Mouse (Mus musculus) embryonic facial prominence, embryonic 13.5 days (tissue): ENCODE data around the gene Mertk. TPM values are rescaled to one million over a fixed set of nuclear protein-coding genes. Genes with fewer than 3 reads are reported as not detected.

Experiments used
- ATAC-seq: fragments of 200-750 bp; cut with Nextera tagmentation; 2 replicates; pipeline ENCODE4 v1.8.0; 2017; ENCODE audit warnings: low read depth; ENCODE audit not compliant: insufficient number of reproducible peaks, insufficient read depth, low FRiP score, low TSS enrichment
- H3K27ac ChIP-seq: fragments of 300-500 bp; sonication (generic); 2 replicates; pipeline ENCODE4 v1.5.1; 2015; ENCODE audit warnings: moderate library complexity, mild to moderate bottlenecking, inconsistent platforms
- H3K27me3 ChIP-seq: fragments of 300-500 bp; sonication (generic); 2 replicates; pipeline ENCODE4 v1.6.1; 2015; ENCODE audit warnings: mild to moderate bottlenecking, inconsistent platforms
- H3K36me3 ChIP-seq: fragments of 300-500 bp; sonication (generic); 2 replicates; pipeline ENCODE4 v1.6.1; 2015; ENCODE audit warnings: mild to moderate bottlenecking, inconsistent platforms
- H3K4me1 ChIP-seq: fragments of 300-500 bp; sonication (generic); 2 replicates; pipeline ENCODE4 v1.6.1; 2015; ENCODE audit warnings: inconsistent platforms
- H3K4me2 ChIP-seq: fragments of 300-500 bp; sonication (generic); 2 replicates; pipeline ENCODE4 v1.6.1; 2015; ENCODE audit warnings: moderate library complexity, mild to moderate bottlenecking, inconsistent platforms
- H3K4me3 ChIP-seq: fragments of 300-500 bp; sonication (generic); 2 replicates; pipeline ENCODE4 v1.5.1; 2015; ENCODE audit warnings: mild to moderate bottlenecking, inconsistent platforms
- H3K9ac ChIP-seq: fragments of 300-500 bp; sonication (generic); 2 replicates; pipeline ENCODE4 v1.6.1; 2015; ENCODE audit warnings: mild to moderate bottlenecking, inconsistent platforms
- H3K9me3 ChIP-seq: fragments of 300-500 bp; sonication (generic); 2 replicates; pipeline ENCODE4 v1.6.1; 2016; ENCODE audit warnings: inconsistent platforms
- WGBS: fragments of 180-500 bp; shearing (Covaris S2); methylation state at CpG from one replicate; pipeline ENCODE4 v1.1.7; 2015; ENCODE audit warnings: mixed read lengths; 5-methylcytosine and 5-hydroxymethylcytosine counted together
- polyA plus RNA-seq: library from polyadenylated mRNA; unstranded; fragments of >200 nt; fragmentation: Nextera tagmentation; extraction: Ambion mirVana; gene quantifications from 2 replicates; pipeline ENCODE4 v1.2.1, GENCODE M21; 2015

Gene Mertk
- polyA plus RNA-seq, 1 experiment from 2014 or later: 12.1 TPM

GRCm38 (mm10) chr2:128726067-128726466 is 27.3 kb downstream of the Mertk start:
- Histone ChIP-seq H3K9ac (no peak overlapping the region), H3K9me3 (no peaks in the 10 kb centered on the region), H3K27me3 (no peaks in the 10 kb centered on the region), H3K4me1 (peaks cover 6% of the 10 kb centered on the region; the same call in 1 of the 2 replicates), H3K36me3 (peaks cover 30% of the 10 kb centered on the region), H3K4me2 (no peak overlapping the region), H3K4me3 (no peak overlapping the region), H3K27ac (no peak overlapping the region)
- 86% methylated on average over 5 of the region's 5 CpGs for WGBS
- no peak for ATAC-seq

- H3K27ac ChIP-seq: no peak overlapping the region
- H3K9me3 ChIP-seq: no peaks in the 10 kb centered on the region
- H3K4me1 ChIP-seq: peaks cover 6% of the 10 kb centered on the region; the same call in 1 of the 2 replicates
- no peak for ATAC-seq
- H3K4me2 ChIP-seq: no peak overlapping the region
- H3K4me3 ChIP-seq: no peak overlapping the region
- H3K27me3 ChIP-seq: no peaks in the 10 kb centered on the region
- no peak overlapping the region for H3K9ac ChIP-seq
- H3K36me3 ChIP-seq: peaks cover 25% of the 10 kb centered on the region
- WGBS: 77% methylated on average over 7 of the region's 7 CpGs
These were observed 27.9 kb downstream of the Mertk start for GRCm38 (mm10) chr2:128726626-128727025.

GRCm38 (mm10) chr2:128727552-128727951 is 28.8 kb downstream of the Mertk start:
- WGBS: 40% methylated on average over 3 of the region's 3 CpGs
- Histone ChIP-seq H3K4me2 (no peak overlapping the region), H3K9me3 (no peaks in the 10 kb centered on the region), H3K4me3 (no peak overlapping the region), H3K36me3 (peaks cover 29% of the 10 kb centered on the region), H3K27ac (no peak overlapping the region), H3K27me3 (no peaks in the 10 kb centered on the region), H3K9ac (no peak overlapping the region), H3K4me1 (peaks cover 11% of the 10 kb centered on the region; the same call in 1 of the 2 replicates)
- ATAC-seq: no peak

- Histone ChIP-seq H3K4me2 (no peak overlapping the region), H3K36me3 (peaks cover 30% of the 10 kb centered on the region), H3K4me3 (no peak overlapping the region), H3K27ac (no peak overlapping the region), H3K4me1 (peaks cover 11% of the 10 kb centered on the region; the same call in 1 of the 2 replicates), H3K9me3 (no peaks in the 10 kb centered on the region), H3K9ac (no peak overlapping the region), H3K27me3 (no peaks in the 10 kb centered on the region)
- no peak for ATAC-seq
- WGBS: 84% methylated on average over 4 of the region's 4 CpGs
These were observed 29.3 kb downstream of the Mertk start for GRCm38 (mm10) chr2:128728066-128728465.

- WGBS: 85% methylated on average over 7 of the region's 7 CpGs
- no peak overlapping the region for H3K4me2 ChIP-seq
- H3K27me3 ChIP-seq: no peaks in the 10 kb centered on the region
- no peak for ATAC-seq
- H3K4me1 ChIP-seq: peaks cover 11% of the 10 kb centered on the region; the same call in 1 of the 2 replicates
- no peak overlapping the region for H3K27ac ChIP-seq
- no peak overlapping the region for H3K4me3 ChIP-seq
- H3K9ac ChIP-seq: no peak overlapping the region
- no peaks in the 10 kb centered on the region for H3K9me3 ChIP-seq
- peaks cover 29% of the 10 kb centered on the region for H3K36me3 ChIP-seq
These were observed 30.4 kb downstream of the Mertk start for GRCm38 (mm10) chr2:128729141-128729540.

- 78% methylated on average over 10 of the region's 10 CpGs for WGBS
- no peak overlapping the region for H3K27ac ChIP-seq
- peaks cover 33% of the 10 kb centered on the region for H3K36me3 ChIP-seq
These were observed 32.8 kb downstream of the Mertk start for GRCm38 (mm10) chr2:128731514-128731913.

GRCm38 (mm10) chr2:128731951-128732350 is 33.2 kb downstream of the Mertk start:
- no peaks in the 10 kb centered on the region for H3K9me3 ChIP-seq
- 75% methylated on average over 1 of the region's 1 CpGs for WGBS
- H3K27ac ChIP-seq: no peak overlapping the region
- ATAC-seq: no peak
- H3K36me3 ChIP-seq: peaks cover 38% of the 10 kb centered on the region
- no peak overlapping the region for H3K9ac ChIP-seq
- no peak overlapping the region for H3K4me2 ChIP-seq
- H3K4me3 ChIP-seq: no peak overlapping the region
- no peaks in the 10 kb centered on the region for H3K27me3 ChIP-seq
- peaks cover 36% of the 10 kb centered on the region for H3K4me1 ChIP-seq

More at GRCm38 (mm10) chr2:128731514-128731913, 32.8 kb downstream of the Mertk start:
- Histone ChIP-seq H3K4me3 (no peak overlapping the region), H3K4me2 (no peak overlapping the region), H3K9me3 (no peaks in the 10 kb centered on the region), H3K9ac (no peak overlapping the region), H3K27me3 (no peaks in the 10 kb centered on the region), H3K4me1 (peaks cover 33% of the 10 kb centered on the region)
- no peak for ATAC-seq

- Histone ChIP-seq H3K27ac (peak overlapping the region; percentile 49), H3K4me2 (no peak overlapping the region)
These were observed 36.3 kb downstream of the Mertk start for GRCm38 (mm10) chr2:128735089-128735488.

GRCm38 (mm10) chr2:128737051-128737450 is 38.3 kb downstream of the Mertk start:
- Histone ChIP-seq H3K27ac (no peak overlapping the region), H3K36me3 (peaks cover 36% of the 10 kb centered on the region), H3K9ac (no peak overlapping the region), H3K9me3 (no peaks in the 10 kb centered on the region), H3K27me3 (no peaks in the 10 kb centered on the region), H3K4me2 (no peak overlapping the region), H3K4me3 (no peak overlapping the region), H3K4me1 (peaks cover 43% of the 10 kb centered on the region)
- no peak for ATAC-seq
- 85% methylated on average over 2 of the region's 2 CpGs for WGBS

More at GRCm38 (mm10) chr2:128735089-128735488, 36.3 kb downstream of the Mertk start:
- Histone ChIP-seq H3K36me3 (peaks cover 44% of the 10 kb centered on the region), H3K4me1 (peaks cover 43% of the 10 kb centered on the region), H3K27me3 (no peaks in the 10 kb centered on the region), H3K9ac (no peak overlapping the region), H3K9me3 (no peaks in the 10 kb centered on the region), H3K4me3 (no peak overlapping the region)
- WGBS: 35% methylated on average over 3 of the region's 3 CpGs
- ATAC-seq: no peak

GRCm38 (mm10) chr2:128737796-128738195 is 39.0 kb downstream of the Mertk start:
- H3K9me3 ChIP-seq: no peaks in the 10 kb centered on the region
- H3K4me2 ChIP-seq: no peak overlapping the region
- H3K36me3 ChIP-seq: peaks cover 39% of the 10 kb centered on the region
- peaks cover 38% of the 10 kb centered on the region for H3K4me1 ChIP-seq
- 85% methylated on average over 4 of the region's 4 CpGs for WGBS
- no peak overlapping the region for H3K27ac ChIP-seq
- no peak overlapping the region for H3K4me3 ChIP-seq
- no peak for ATAC-seq
- H3K9ac ChIP-seq: no peak overlapping the region
- no peaks in the 10 kb centered on the region for H3K27me3 ChIP-seq

- peaks cover 49% of the 10 kb centered on the region for H3K36me3 ChIP-seq
- no peak overlapping the region for H3K9ac ChIP-seq
- H3K4me2 ChIP-seq: no peak overlapping the region
- H3K27ac ChIP-seq: peak overlapping the region; percentile 72
- peaks cover 44% of the 10 kb centered on the region for H3K4me1 ChIP-seq
- 78% methylated on average over 10 of the region's 10 CpGs for WGBS
- H3K4me3 ChIP-seq: no peak overlapping the region
- ATAC-seq: peak; percentile 69
- no peaks in the 10 kb centered on the region for H3K27me3 ChIP-seq
- no peaks in the 10 kb centered on the region for H3K9me3 ChIP-seq
These were observed 40.0 kb downstream of the Mertk start for GRCm38 (mm10) chr2:128738725-128739258.

GRCm38 (mm10) chr2:128745879-128746620 is 47.3 kb downstream of the Mertk start:
- ATAC-seq: no peak
- WGBS: 45% methylated on average over 12 of the region's 12 CpGs
- H3K4me1 ChIP-seq: peaks cover 47% of the 10 kb centered on the region
- peak overlapping the region; percentile 73 for H3K27ac ChIP-seq
- H3K9ac ChIP-seq: 0 out of 2 replicates have a peak overlapping the region, but pooled peaks have one; percentile 40
- H3K9me3 ChIP-seq: no peaks in the 10 kb centered on the region
- no peak overlapping the region for H3K4me3 ChIP-seq
- H3K36me3 ChIP-seq: peaks cover 33% of the 10 kb centered on the region
- H3K27me3 ChIP-seq: no peaks in the 10 kb centered on the region
- H3K4me2 ChIP-seq: no peak overlapping the region
